Mouse (Mus musculus): ENCODE results near the gene Rrp12. TPM values are rescaled to one million over a fixed set of nuclear protein-coding genes. Genes with fewer than 3 reads are reported as not detected.
"Not testable (repeated sequence)": the region's sequence is repeated elsewhere in the genome, so short reads cannot be mapped to it uniquely, and the experiment has no call there.

Rrp12 gene
- polyA plus RNA-seq, 1 experiment: 3.6 TPM

DNA sequence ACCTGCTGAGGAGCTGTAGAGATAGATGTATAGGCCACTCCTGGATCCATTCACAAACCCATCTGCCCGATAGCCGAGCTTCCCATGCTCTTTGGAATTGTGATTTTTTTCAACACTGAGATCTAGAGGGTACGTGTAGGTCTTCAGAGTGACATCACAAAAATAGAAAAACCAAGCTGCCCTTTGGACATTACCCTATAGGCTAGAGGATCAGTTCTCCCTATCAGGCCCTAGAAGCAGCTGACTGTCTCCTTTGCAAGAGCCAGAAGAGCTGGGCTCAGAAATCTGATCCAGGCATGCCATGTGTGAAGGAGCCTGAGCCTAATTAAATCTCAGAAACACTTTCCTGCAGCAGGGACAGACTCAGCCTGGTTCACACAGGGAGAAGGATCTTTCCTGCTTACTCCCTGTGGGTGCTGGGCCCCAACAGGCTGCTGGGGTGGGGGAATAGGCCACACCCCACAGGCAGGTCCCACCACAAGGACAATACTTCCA is 38.1 kb downstream of the Rrp12 start:
- TF ChIP-seq CTCF (conservative IDR thresholded peaks at IDR 0.05; ENCODE audit: insufficient read depth, insufficient read length, low read depth, low read length) (no peak), POLR2A (IDR thresholded peaks at IDR 0.05; ENCODE audit: low read depth, low read length) (no peak)
- H3K27me3 ChIP-seq (replicated peaks; ENCODE audit: control insufficient read depth, insufficient read depth, low read length): no peaks in the 10 kb centered on the region
- no peak for DNase-seq
- no peak overlapping the region for H3K27ac ChIP-seq (ENCODE audit: insufficient read depth, low read depth, low read length)
- H3K4me1 ChIP-seq (ENCODE audit: control insufficient read depth, insufficient read depth, low read length): no peaks in the 10 kb centered on the region
- 89% methylated on average over 3 of the region's 3 CpGs for whole genome bisulfite sequencing
- no peaks in the 10 kb centered on the region for H3K36me3 ChIP-seq (ENCODE audit: control insufficient read depth, insufficient read depth, low read length)
- H3K4me3 ChIP-seq (ENCODE audit: insufficient read depth, low read depth, low read length): no peak overlapping the region

DNA sequence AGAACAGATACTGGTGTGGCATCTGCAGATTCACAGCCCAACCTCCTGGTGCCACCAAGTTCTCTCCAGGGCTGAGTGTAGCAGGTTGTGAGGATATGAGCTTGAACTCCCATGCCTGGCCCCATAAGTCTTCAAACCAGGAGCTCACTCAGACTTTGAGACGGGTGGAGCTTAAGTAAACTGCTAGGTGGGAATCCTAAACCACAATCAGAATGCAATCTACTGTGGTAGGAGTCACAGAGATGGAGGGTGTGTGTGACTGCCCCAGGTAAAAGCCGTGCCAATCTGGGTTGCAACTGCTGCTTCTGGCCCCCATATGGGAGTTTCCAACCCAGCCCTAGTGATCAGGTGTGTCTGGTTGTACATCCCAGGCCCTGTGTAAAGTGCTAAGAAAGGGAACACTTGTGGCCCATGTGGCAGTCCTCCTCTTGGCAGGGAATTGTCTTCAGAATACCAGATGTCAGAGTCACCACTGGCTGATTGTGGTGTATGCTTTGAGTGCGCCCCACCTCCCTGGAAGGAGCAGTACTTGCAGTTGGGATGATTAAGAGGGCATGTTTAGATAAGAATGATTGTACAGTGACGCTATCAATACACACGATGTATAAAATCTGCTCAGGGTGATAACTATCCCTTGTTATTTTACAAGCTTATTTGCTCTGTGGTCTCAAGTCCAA is 38.7 kb downstream of the Rrp12 start:
- 82% methylated on average over 5 of the region's 5 CpGs for WGBS
- no peak overlapping the region for H3K27ac ChIP-seq (ENCODE audit: insufficient read depth, low read depth, low read length)
- H3K4me3 ChIP-seq (ENCODE audit: insufficient read depth, low read depth, low read length): no peak overlapping the region
- TF ChIP-seq POLR2A (IDR thresholded peaks at IDR 0.05; ENCODE audit: low read depth, low read length) (no peak), CTCF (conservative IDR thresholded peaks at IDR 0.05; ENCODE audit: insufficient read depth, insufficient read length, low read depth, low read length) (no peak)
- DNase-seq: no peak
- no peaks in the 10 kb centered on the region for H3K36me3 ChIP-seq (ENCODE audit: control insufficient read depth, insufficient read depth, low read length)
- no peaks in the 10 kb centered on the region for H3K4me1 ChIP-seq (ENCODE audit: control insufficient read depth, insufficient read depth, low read length)
- H3K27me3 ChIP-seq (replicated peaks; ENCODE audit: control insufficient read depth, insufficient read depth, low read length): no peaks in the 10 kb centered on the region

DNA sequence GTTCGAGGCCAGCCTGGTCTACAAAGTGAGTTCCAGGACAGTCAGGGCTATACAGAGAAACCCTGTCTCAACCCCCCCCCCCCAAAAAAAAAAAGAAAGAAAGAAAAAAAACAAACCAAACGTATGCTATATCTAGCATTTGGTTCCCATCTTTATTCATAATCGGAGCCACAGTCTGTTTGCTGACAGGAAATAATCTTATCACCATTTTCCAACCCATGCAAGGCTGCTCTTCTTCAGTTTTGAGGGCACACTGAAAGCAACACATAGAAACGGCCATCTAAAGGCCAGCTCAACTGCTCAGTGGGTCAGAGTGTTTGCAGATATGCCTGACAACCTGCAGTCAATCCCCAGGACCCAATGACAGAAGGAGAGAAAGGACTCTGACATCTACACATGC is 43.5 kb downstream of the Rrp12 start:
- H3K27ac ChIP-seq (ENCODE audit: insufficient read depth, low read depth, low read length): no peak overlapping the region
- H3K36me3 ChIP-seq (ENCODE audit: control insufficient read depth, insufficient read depth, low read length): no peaks in the 10 kb centered on the region
- 84% methylated on average over 4 of the region's 4 CpGs for WGBS
- DNase-seq: no peak
- H3K4me1 ChIP-seq (ENCODE audit: control insufficient read depth, insufficient read depth, low read length): no peaks in the 10 kb centered on the region
- TF ChIP-seq POLR2A (IDR thresholded peaks at IDR 0.05; ENCODE audit: low read depth, low read length) (no peak), CTCF (conservative IDR thresholded peaks at IDR 0.05; ENCODE audit: insufficient read depth, insufficient read length, low read depth, low read length) (no peak)
- H3K27me3 ChIP-seq (replicated peaks; ENCODE audit: control insufficient read depth, insufficient read depth, low read length): no peaks in the 10 kb centered on the region
- H3K4me3 ChIP-seq (ENCODE audit: insufficient read depth, low read depth, low read length): no peak overlapping the region

DNA sequence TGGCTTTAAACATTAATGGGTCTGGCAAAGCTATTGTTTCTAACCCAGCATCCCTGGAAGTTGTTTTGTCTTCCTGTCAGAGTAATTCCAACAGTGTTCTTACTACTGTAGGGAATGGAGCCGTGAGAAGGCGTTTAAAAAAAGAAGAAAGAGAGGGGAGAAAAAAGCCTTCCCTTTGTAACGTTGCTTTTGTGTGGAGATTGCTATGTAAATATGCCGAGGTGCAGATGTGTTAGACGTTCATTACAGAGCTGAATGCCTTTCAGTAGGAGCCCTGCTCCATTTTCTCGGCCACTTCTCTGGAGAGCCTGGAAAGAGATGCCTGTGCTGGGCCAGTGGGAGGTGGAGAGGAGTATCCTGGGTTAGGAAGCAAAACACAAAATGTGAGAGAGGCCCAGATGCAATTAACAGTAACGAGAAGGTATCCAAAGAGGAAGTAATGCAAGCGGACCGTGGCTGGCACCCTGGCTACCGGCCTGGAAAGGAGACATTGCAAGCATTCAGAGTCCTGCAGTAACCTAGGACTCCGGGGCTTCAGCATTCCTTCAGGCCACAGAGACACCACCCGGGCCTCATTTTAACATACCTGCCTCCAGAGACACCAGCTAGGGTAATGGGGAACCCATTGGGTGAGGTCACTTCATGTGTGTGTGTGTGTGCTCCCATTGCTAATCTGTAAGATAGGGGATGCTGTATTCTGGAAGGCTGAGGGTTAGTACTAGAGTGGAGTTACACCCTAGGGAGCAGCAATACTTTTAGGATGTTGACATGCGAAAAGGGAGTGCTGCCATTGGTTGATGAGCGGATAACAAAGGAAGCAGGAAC is 45.0 kb downstream of the Rrp12 start:
- H3K27me3 ChIP-seq (replicated peaks; ENCODE audit: control insufficient read depth, insufficient read depth, low read length): no peaks in the 10 kb centered on the region
- no peak overlapping the region for H3K27ac ChIP-seq (ENCODE audit: insufficient read depth, low read depth, low read length)
- no peaks in the 10 kb centered on the region for H3K36me3 ChIP-seq (ENCODE audit: control insufficient read depth, insufficient read depth, low read length)
- H3K4me3 ChIP-seq (ENCODE audit: insufficient read depth, low read depth, low read length): no peak overlapping the region
- 29% methylated on average over 14 of the region's 14 CpGs for WGBS
- H3K4me1 ChIP-seq (ENCODE audit: control insufficient read depth, insufficient read depth, low read length): no peaks in the 10 kb centered on the region
- no peak for TF ChIP-seq CTCF (conservative IDR thresholded peaks at IDR 0.05; ENCODE audit: insufficient read depth, insufficient read length, low read depth, low read length)
- no peak for TF ChIP-seq POLR2A (IDR thresholded peaks at IDR 0.05; ENCODE audit: low read depth, low read length)
- no peak for DNase-seq

DNA sequence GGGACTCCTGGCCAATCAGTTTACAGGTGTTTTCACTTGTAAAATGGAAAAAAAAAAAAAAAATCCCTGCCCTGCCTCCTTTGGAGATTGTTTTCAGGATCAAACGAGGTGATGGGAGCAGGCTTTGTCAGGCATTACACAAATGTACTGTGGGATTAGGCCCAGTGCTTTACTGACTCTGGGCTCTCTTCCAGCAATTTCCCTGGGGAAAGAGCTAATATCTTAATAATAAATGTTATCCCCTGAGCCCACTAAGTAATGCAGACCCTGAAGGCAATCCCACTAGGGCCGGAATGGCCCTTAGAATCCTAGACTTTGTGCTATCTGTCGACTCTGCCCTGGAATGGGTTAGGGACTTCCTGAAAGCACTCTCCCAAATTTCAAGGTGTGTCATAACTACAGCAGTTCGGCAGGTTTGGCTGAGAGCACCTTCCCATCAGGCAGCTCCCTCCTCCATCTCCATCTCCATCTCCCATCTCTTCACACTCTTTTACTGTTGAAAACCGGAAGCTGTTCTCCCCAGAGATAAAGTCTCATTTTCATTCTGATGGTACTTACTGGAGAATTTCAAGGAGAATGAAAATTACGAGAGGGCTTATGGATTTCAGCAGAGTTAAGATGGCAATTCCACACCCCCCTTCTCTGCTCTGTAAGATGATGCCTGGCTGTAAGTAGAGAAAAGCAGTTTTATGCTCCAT is 45.8 kb downstream of the Rrp12 start:
- no peak overlapping the region for H3K4me3 ChIP-seq (ENCODE audit: insufficient read depth, low read depth, low read length)
- no peaks in the 10 kb centered on the region for H3K4me1 ChIP-seq (ENCODE audit: control insufficient read depth, insufficient read depth, low read length)
- WGBS: 40% methylated on average over 6 of the region's 6 CpGs
- no peaks in the 10 kb centered on the region for H3K27me3 ChIP-seq (replicated peaks; ENCODE audit: control insufficient read depth, insufficient read depth, low read length)
- H3K36me3 ChIP-seq (ENCODE audit: control insufficient read depth, insufficient read depth, low read length): no peaks in the 10 kb centered on the region
- no peak for TF ChIP-seq POLR2A (IDR thresholded peaks at IDR 0.05; ENCODE audit: low read depth, low read length)
- TF ChIP-seq CTCF (conservative IDR thresholded peaks at IDR 0.05; ENCODE audit: insufficient read depth, insufficient read length, low read depth, low read length): no peak
- no peak overlapping the region for H3K27ac ChIP-seq (ENCODE audit: insufficient read depth, low read depth, low read length)
- no peak for DNase-seq

DNA sequence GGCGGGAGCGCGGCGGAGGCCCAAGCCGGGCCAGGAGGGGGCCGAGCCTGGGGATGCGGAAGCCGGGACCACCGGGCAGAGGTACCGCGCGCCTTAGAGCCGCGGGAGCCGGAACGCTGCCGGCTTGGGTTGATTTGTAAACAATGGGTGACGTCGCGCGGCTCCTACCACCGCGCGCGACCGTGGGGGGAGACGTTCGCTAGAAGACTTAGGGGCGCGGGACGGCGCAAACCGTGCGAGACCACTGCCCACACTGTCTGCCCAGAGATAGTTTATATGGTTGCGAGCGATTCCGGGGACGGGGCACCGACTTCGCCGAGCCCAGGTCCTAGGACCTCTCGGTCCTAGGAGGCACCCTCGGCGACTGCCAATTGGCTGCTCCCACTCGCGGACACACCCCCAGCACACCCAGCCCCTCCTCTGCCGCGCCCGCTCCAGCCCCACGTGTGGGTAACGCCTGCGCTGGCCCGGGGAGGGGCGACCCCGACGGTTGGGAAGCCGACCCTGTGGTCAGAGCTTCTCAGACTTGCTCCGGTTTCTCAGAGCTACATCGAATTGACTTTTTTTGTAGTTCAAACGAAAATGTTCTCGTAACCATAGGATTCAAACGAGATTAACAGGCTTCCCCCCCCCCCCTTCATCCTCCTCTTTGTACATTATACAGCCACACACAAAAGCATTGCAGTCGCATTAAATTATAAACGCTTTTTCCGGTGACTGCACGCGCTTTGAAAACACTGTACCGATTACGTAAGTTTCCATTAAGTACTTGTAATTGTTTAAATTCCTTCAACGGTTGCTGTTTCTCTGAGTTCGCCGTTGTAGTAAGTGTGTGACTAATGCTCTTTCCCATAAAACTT is 47.8 kb downstream of the Rrp12 start, which contains the start of gene Frat2:
Frat2 (minus strand) TSS at position 141 of the 860 bp plus-strand sequence.
- Histone ChIP-seq H3K4me3 (ENCODE audit: insufficient read depth, low read depth, low read length) (peak within 1 kb of the TSS; percentile 83), H3K4me1 (ENCODE audit: control insufficient read depth, insufficient read depth, low read length) (no peaks in the 10 kb centered on the region), H3K27me3 (replicated peaks; ENCODE audit: control insufficient read depth, insufficient read depth, low read length) (no peaks in the 10 kb centered on the region), H3K36me3 (ENCODE audit: control insufficient read depth, insufficient read depth, low read length) (no peaks in the 10 kb centered on the region), H3K27ac (ENCODE audit: insufficient read depth, low read depth, low read length) (peak within 1 kb of the TSS; percentile 97)
- no peak for TF ChIP-seq CTCF (conservative IDR thresholded peaks at IDR 0.05; ENCODE audit: insufficient read depth, insufficient read length, low read depth, low read length)
- TF ChIP-seq POLR2A (IDR thresholded peaks at IDR 0.05; ENCODE audit: low read depth, low read length): no peak
- under 1% methylated on average over 72 of the region's 72 CpGs for WGBS
- peak; percentile 91 for DNase-seq

DNA sequence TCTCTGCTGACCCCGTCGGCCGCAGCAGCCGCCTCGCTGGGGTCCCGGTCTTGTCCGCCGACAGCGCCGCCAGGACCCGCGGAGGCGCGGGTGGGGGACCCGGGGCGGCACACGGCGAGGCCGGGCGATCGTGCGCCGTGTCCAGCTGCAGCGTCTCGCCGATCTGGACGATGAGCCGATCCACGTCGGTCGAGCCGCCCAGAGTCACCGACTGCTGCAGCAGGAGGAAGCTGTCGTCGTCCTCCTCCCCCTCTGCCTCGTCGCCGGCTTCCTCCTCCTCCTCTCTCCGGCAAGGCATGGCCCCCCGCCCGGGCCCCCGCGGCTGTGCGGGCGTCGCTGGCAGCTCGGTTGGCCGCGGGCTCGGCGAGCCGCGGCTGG is 48.4 kb downstream of the Rrp12 start:
- under 1% methylated on average over 53 of the region's 53 CpGs for WGBS
- not testable (repeated sequence) for H3K4me1 ChIP-seq (ENCODE audit: control insufficient read depth, insufficient read depth, low read length); H3K27me3 ChIP-seq (replicated peaks; ENCODE audit: control insufficient read depth, insufficient read depth, low read length); DNase-seq; H3K36me3 ChIP-seq (ENCODE audit: control insufficient read depth, insufficient read depth, low read length); H3K27ac ChIP-seq (ENCODE audit: insufficient read depth, low read depth, low read length)
- peak overlapping the region; percentile 83 for H3K4me3 ChIP-seq (ENCODE audit: insufficient read depth, low read depth, low read length)
